Mouse (Mus musculus): ENCODE data around the gene Nup98. TPM values are rescaled to one million over a fixed set of nuclear protein-coding genes. Genes with fewer than 3 reads are reported as not detected.

Nup98 gene
- polyA plus RNA-seq, 1 experiment from 2014 or later, result 46.9 TPM

GRCm38 (mm10) chr7:102087336-102087735 is 122.6 kb downstream of the Nup98 start:
- 75% methylated on average over 4 of the region's 4 CpGs for WGBS
- Histone ChIP-seq H3K9ac (no peak overlapping the region), H3K27ac (no peak overlapping the region), H3K4me3 (no peak overlapping the region), H3K4me2 (replicated peaks) (no peak overlapping the region), H3K4me1 (no peaks in the 10 kb centered on the region), H3K9me3 (no peaks in the 10 kb centered on the region), H3K27me3 (no peaks in the 10 kb centered on the region), H3K36me3 (peaks cover 69% of the 10 kb centered on the region)
- no peak for ATAC-seq (ENCODE audit: insufficient number of reproducible peaks, insufficient read depth, low FRiP score, low TSS enrichment)

- no peaks in the 10 kb centered on the region for H3K9me3 ChIP-seq
- no peak overlapping the region for H3K27ac ChIP-seq
- no peaks in the 10 kb centered on the region for H3K27me3 ChIP-seq
- peaks cover 84% of the 10 kb centered on the region for H3K36me3 ChIP-seq
- 91% methylated on average over 26 of the region's 26 CpGs for WGBS
- H3K4me3 ChIP-seq, result no peak overlapping the region
- no peaks in the 10 kb centered on the region for H3K4me1 ChIP-seq
- no peak for ATAC-seq (ENCODE audit: insufficient number of reproducible peaks, insufficient read depth, low FRiP score, low TSS enrichment)
- H3K9ac ChIP-seq, result no peak overlapping the region
- no peak overlapping the region for H3K4me2 ChIP-seq (replicated peaks)
Observed at GRCm38 (mm10) chr7:102084041-102084696, 125.8 kb downstream of the Nup98 start.

GRCm38 (mm10) chr7:102082816-102083215 is 127.2 kb downstream of the Nup98 start, which contains the start of gene Trpc2:
Trpc2 (plus strand) TSS chr7:102083116.
- peaks cover 84% of the 10 kb centered on the region for H3K36me3 ChIP-seq
- 83% methylated on average over 5 of the region's 5 CpGs for WGBS
- ATAC-seq (ENCODE audit: insufficient number of reproducible peaks, insufficient read depth, low FRiP score, low TSS enrichment), result no peak
- H3K4me1 ChIP-seq, result no peaks in the 10 kb centered on the region
- no peak within 1 kb of the TSS for H3K9ac ChIP-seq
- no peaks in the 10 kb centered on the region for H3K9me3 ChIP-seq
- H3K27ac ChIP-seq, result no peak within 1 kb of the TSS
- no peaks in the 10 kb centered on the region for H3K27me3 ChIP-seq
- no peak within 1 kb of the TSS for H3K4me2 ChIP-seq (replicated peaks)
- H3K4me3 ChIP-seq, result no peak within 1 kb of the TSS

- Histone ChIP-seq H3K4me1 (no peaks in the 10 kb centered on the region), H3K9me3 (no peaks in the 10 kb centered on the region), H3K4me3 (no peak overlapping the region), H3K9ac (no peak overlapping the region), H3K27ac (no peak overlapping the region), H3K27me3 (no peaks in the 10 kb centered on the region), H3K4me2 (replicated peaks) (no peak overlapping the region), H3K36me3 (peaks cover 92% of the 10 kb centered on the region)
- WGBS, result 93% methylated on average over 5 of the region's 5 CpGs
- ATAC-seq (ENCODE audit: insufficient number of reproducible peaks, insufficient read depth, low FRiP score, low TSS enrichment), result no peak
Observed at GRCm38 (mm10) chr7:102081784-102082183, 128.2 kb downstream of the Nup98 start.

- Histone ChIP-seq H3K9ac (no peak overlapping the region), H3K27ac (no peak overlapping the region), H3K4me3 (no peak overlapping the region), H3K36me3 (peaks cover 88% of the 10 kb centered on the region), H3K4me1 (no peaks in the 10 kb centered on the region), H3K9me3 (no peaks in the 10 kb centered on the region), H3K27me3 (no peaks in the 10 kb centered on the region), H3K4me2 (replicated peaks) (no peak overlapping the region)
- 86% methylated on average over 8 of the region's 8 CpGs for WGBS
- ATAC-seq (ENCODE audit: insufficient number of reproducible peaks, insufficient read depth, low FRiP score, low TSS enrichment), result no peak
Observed at GRCm38 (mm10) chr7:102080311-102080710, 129.7 kb downstream of the Nup98 start.

GRCm38 (mm10) chr7:102078517-102078916 is 131.5 kb downstream of the Nup98 start:
- Histone ChIP-seq H3K36me3 (peaks cover 90% of the 10 kb centered on the region), H3K4me3 (no peak overlapping the region), H3K4me2 (replicated peaks) (no peak overlapping the region), H3K4me1 (no peaks in the 10 kb centered on the region), H3K27ac (no peak overlapping the region), H3K9me3 (no peaks in the 10 kb centered on the region), H3K27me3 (no peaks in the 10 kb centered on the region), H3K9ac (no peak overlapping the region)
- 81% methylated on average over 7 of the region's 7 CpGs for WGBS
- no peak for ATAC-seq (ENCODE audit: insufficient number of reproducible peaks, insufficient read depth, low FRiP score, low TSS enrichment)

- no peaks in the 10 kb centered on the region for H3K27me3 ChIP-seq
- no peak for ATAC-seq (ENCODE audit: insufficient number of reproducible peaks, insufficient read depth, low FRiP score, low TSS enrichment)
- H3K27ac ChIP-seq, result no peak overlapping the region
- H3K4me3 ChIP-seq, result no peak overlapping the region
- 86% methylated on average over 7 of the region's 7 CpGs for WGBS
- H3K9ac ChIP-seq, result no peak overlapping the region
- H3K4me2 ChIP-seq (replicated peaks), result no peak overlapping the region
- H3K4me1 ChIP-seq, result no peaks in the 10 kb centered on the region
- peaks cover 87% of the 10 kb centered on the region for H3K36me3 ChIP-seq
- H3K9me3 ChIP-seq, result no peaks in the 10 kb centered on the region
Observed at GRCm38 (mm10) chr7:102076714-102077296, 133.2 kb downstream of the Nup98 start.

Other genes with a start within 250 kb of the Nup98 start
- 3.6 and 3.8 TPM in 2 replicates for gene Il18bp, start 191.5 kb downstream of the Nup98 start, polyA plus RNA-seq (2016; fragmentation: Nextera tagmentation; extraction: Ambion mirVana)
- gene Rnf121, start 144.7 kb downstream of the Nup98 start, polyA plus RNA-seq (2016; fragmentation: Nextera tagmentation; extraction: Ambion mirVana), result 28.9 and 33.5 TPM in 2 replicates
- gene Xndc1, start 144.7 kb downstream of the Nup98 start, polyA plus RNA-seq (2016; fragmentation: Nextera tagmentation; extraction: Ambion mirVana), result 46.2 and 48.3 TPM in 2 replicates
- 2.6 and 3.5 TPM in 2 replicates for gene Xntrpc, start 144.5 kb downstream of the Nup98 start, polyA plus RNA-seq (2016; fragmentation: Nextera tagmentation; extraction: Ambion mirVana)
- 0.28 TPM in 1 of 2 replicates, not detected in the other for gene Trpc2, start 127.1 kb downstream of the Nup98 start, polyA plus RNA-seq (2016; fragmentation: Nextera tagmentation; extraction: Ambion mirVana)
- gene Art1, start 108.4 kb downstream of the Nup98 start, polyA plus RNA-seq (2016; fragmentation: Nextera tagmentation; extraction: Ambion mirVana), result 3.4 and 6.0 TPM in 2 replicates
- 1.5 and 2.0 TPM in 2 replicates for gene Art5, start 100.7 kb downstream of the Nup98 start, polyA plus RNA-seq (2016; fragmentation: Nextera tagmentation; extraction: Ambion mirVana)
- gene Chrna10, start 93.3 kb downstream of the Nup98 start, polyA plus RNA-seq (2016; fragmentation: Nextera tagmentation; extraction: Ambion mirVana), result not detected in 2 replicates
- 78.4 and 83.3 TPM in 2 replicates for gene Pgap2, start within 50 bp of the Nup98 start, polyA plus RNA-seq (2016; fragmentation: Nextera tagmentation; extraction: Ambion mirVana)
- gene Rhog, start 45.9 kb upstream of the Nup98 start, polyA plus RNA-seq (2016; fragmentation: Nextera tagmentation; extraction: Ambion mirVana), result 48.7 and 50.0 TPM in 2 replicates
- gene Stim1, start 57.6 kb upstream of the Nup98 start, polyA plus RNA-seq (2016; fragmentation: Nextera tagmentation; extraction: Ambion mirVana), result 24.6 and 25.0 TPM in 2 replicates
- 173 and 174 TPM in 2 replicates for gene Rrm1, start 231.5 kb upstream of the Nup98 start, polyA plus RNA-seq (2016; fragmentation: Nextera tagmentation; extraction: Ambion mirVana)

Measured in embryonic facial prominence, embryonic 12.5 days (tissue).